Mouse (Mus musculus) layer of hippocampus, postnatal 10 days (tissue): ENCODE data around the gene Gfpt2. TPM values are rescaled to one million over a fixed set of nuclear protein-coding genes. Genes with fewer than 3 reads are reported as not detected.
"Not testable (repeated sequence)": the region's sequence is repeated elsewhere in the genome, so short reads cannot be mapped to it uniquely, and the experiment has no call there.

Experiments
- DNase-seq, 2 experiments: peaks; one replicate each; pipeline ENCODE4 v3.0.0; 2021; ENCODE audit warnings: low spot score in 2 of 2
- total RNA-seq, 2 experiments: library from RNA; stranded (reverse); gene quantifications; 2 replicates each; pipeline ENCODE4 v1.2.3; 2021

The Gfpt2 gene
- total RNA-seq, 2 experiments from 2014 or later, result 6.1 to 6.7 TPM

DNA sequence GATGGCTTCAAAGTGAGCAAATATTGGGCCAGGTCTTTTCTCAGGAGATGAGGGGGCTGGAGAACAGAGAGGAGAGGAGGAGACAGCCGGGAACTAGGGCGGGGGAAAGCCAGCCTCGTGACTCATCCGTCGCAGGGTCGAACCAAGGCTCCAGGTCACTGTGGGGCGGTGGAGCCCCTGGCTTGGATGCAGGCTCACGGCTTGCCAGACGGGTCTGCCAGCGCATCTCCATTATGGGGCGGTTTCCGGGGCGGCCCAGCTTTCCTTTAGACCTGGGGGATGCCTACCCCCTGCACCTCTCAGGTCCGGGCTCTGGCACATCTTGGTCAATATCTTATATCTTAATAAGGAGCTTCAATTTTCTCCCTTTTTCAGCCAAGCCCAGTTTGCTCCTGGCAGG lies 847 bp upstream of the Gfpt2 start:
- no peak for DNase-seq

DNA sequence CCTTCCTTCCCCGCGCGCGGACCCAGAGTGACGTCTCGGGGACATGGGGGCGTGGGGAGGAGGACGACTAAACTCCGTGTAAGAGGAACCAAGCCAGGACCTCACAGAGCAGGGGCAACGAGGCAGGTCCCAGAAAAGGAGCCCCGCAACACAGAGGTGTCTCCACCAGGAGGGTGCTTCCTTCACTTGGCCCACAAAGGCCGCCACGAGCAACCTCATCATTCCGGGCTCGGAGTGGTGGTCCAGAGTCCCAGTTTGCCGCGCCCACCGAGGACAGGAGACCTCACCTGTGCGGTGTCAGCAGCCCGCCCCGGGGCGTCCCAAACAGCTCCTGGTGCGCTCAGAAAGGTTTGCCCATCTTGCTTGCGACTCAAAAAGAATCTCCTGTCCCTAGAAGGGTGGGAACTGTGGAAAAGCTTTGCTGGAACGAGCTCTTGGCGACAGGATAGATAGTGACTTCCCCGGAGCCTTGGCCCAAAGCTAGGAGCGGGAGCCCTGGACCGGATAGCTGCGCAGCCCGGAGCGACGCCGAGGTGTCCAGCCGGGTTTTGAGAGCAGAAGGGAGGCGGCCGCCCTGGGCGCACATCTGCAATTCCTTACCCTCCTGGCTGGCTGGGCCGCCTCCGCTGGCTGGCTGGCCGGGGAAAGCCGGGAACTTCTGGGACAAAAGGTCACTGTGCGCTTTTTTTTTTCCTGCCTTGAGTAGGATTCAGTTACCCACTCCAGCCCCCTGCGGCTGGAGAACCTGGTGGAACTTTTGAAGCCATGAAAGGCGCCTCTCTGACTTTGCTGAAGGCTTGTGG lies 565 bp downstream of the Gfpt2 start:
- peak in 1 of 2 experiments; percentile 27 for DNase-seq

DNA sequence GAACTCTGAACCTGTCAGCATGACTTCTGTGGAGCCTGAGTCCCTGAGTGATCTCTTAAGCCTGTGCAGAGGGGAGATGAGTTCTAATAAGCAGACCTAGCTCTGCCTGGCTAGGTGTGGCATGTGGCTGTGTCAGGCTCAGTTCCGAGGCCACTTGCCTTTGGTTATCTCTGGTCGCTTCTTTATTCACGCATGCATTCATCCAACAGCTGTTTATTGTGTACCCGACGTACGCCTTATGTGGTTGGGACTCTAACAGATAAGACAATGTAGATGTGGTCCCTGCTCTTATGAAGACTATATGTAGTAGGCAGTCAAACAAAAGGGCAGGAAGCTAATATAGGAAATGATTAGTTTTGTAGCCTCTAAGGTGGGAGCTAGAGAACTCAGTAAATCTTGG lies 5.0 kb downstream of the Gfpt2 start:
- DNase-seq, result no peak

- peak in 1 of 2 experiments; percentile 27 for DNase-seq
Observed at GRCm38 (mm10) chr11:49801516-49801915, 7.5 kb downstream of the Gfpt2 start.

DNA sequence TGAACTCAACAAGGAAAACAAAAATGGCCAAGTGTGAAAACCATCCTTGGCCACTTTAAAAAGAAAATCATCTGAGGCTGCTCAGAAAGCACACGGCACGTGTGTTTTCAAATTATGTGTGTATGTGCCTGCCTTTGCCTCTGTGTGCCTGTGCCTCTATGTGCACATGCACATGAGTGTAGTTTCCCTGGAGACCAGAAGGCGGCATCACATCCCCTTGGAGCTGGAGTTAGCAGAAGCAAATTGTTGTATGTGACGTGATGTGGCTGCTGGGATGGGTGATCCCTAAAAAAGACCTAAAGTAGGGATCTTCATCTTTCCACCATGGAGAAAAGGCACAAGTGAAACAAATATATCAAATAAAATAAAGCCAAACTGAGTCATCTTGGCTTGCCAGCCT lies 9.8 kb downstream of the Gfpt2 start:
- DNase-seq, result no peak

DNA sequence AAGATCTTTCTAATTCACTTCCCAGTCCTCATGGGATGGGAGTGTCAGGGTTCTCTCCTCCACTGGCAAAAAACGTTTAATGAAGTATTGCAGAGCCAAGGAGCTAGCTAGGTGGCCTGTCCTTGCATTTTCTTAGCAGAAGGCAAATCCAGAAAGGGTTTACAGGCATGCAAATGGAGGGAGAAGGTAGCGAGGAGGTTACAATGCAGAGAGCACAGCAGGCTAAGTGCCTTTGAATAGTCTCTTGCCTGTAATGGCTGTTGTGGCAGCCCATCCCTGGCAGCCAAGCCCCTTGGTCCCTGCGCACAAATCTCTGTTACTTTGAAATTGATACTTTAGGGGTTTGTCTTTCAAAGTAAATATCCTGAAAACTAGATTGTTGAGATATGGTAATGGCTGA lies 12.2 kb downstream of the Gfpt2 start:
- DNase-seq, result no peak

- DNase-seq, result no peak
Observed at GRCm38 (mm10) chr11:49808946-49809345, 15.0 kb downstream of the Gfpt2 start.

- not testable (repeated sequence) for DNase-seq
Observed at GRCm38 (mm10) chr11:49810696-49811095, 16.7 kb downstream of the Gfpt2 start.

DNA sequence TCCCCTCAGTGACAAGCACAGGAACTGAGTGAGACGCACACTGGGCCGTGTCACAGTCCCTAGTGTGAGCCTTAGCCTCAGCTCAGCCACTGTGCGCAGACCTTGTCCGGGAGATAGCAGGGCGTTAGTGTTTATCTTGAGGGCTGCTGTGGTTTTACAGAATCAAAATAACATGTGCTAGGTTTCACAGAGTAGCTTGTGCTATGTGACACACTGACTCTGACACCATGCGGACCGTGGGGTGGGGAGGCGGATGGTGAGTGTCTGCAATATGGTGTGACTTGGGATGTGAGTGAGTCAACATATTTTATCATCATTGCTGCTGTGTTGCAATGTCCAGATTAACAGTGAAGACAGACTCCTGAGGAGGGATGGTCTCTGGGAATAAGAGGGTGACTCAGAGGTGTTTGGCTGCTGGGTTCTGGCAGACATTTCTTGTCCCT lies 17.1 kb downstream of the Gfpt2 start:
- no peak for DNase-seq

DNA sequence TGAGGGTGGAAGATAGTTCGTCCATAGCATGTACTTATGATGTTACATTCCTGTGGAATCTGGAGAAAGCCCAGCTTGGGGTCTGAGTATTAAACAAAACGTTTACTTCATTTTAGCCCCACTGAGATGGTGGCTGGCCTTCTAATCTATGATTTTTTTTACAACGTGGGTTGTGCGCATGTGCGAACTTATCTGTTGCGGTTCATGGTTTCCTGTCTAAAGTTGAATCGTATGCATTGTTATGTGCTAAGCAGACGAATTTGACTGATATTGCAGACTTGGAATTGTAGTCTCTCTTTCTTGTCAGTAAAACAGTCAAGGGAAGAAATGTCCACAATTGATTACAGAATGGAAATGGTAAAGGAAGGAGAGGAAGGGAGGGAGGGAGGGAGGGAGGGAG lies 17.9 kb downstream of the Gfpt2 start:
- no peak for DNase-seq

DNA sequence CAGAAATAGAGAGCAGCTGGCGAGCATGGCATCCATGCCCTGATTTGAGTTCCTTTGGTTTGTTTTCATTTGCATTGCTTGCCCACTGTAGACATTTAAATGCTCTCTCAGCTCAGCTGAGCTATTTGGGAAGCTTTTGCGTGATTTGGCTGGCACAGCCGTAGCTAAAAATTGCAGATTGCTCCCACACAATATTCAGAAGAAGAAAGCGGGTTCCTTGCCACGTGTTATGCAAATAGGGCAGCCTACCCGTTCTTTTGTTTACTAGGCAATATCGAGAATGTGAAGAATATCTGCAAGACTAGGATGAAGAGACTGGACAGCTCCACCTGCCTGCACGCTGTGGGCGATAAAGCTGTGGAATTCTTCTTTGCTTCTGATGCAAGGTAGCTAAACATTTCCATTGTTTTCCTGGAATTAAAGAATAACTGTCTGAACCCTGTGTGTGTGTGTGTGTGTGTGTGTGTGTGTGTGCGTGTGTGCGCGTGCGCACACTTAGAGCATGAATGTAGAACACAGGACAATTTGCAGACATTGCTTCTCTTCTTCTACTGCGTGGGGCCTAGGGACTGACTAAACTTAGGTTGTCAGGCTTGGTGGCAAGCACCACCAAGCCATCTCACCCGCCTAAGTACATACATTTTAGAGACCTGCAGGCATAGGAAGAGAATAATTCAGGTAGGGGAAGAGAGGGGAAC lies 25.0 kb downstream of the Gfpt2 start:
- peak; percentile 16 to 35 for DNase-seq

DNA sequence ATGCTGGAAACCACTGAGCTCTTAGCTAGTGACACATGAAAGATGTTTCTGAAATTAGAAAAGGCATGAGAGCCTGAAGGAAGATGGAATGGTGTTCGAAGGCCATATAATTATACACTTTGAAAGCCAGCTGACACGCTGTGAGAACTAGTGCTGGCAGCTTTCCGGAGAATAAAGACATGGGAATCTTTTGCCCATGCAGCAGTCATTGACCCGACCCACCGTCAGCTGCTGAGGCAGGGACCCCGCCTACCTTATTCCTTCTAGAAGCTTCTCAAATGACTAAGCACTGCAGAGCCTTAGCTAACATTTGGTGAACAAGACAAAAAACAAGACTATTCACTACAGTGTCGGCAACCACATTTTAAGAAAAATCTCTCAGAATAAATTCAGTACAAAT lies 25.7 kb downstream of the Gfpt2 start:
- DNase-seq, result no peak

DNA sequence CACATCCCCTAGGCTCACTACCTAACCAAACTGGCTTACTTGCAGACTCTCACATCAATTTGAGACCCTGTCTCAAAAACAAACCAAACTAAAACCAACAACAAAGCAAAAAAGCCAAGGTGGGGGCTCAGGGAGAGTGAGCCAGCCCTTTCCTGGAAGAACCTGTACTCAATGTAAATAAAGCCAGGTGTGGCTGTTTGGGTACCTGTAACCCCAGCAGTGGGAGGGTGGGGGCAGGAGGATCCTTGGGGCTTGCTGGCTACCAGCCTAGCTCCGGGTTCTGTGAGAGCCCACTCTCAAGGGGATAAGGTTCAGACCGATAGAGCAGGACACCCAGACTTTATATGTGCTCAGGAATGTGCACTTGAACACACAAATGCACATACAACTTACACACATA lies 26.9 kb downstream of the Gfpt2 start:
- no peak for DNase-seq

DNA sequence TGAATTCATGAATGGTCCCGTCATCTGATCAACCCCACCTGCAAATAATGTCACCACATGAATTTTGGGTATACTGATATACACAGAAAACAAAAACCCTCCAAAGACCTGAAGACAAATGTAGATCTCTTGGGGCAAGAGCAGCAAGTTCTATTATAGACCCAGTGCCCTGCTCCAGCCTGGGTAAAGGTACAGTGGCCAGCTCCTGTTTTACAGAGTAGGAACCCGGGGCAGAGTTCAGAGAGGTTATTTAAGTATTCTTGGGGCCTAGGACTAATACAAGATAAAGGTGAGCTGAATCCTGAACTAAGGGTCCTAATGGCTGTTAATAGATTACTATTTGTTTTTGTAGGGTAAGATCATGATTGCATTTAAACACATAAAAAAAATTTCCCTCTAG lies 27.6 kb downstream of the Gfpt2 start:
- no peak for DNase-seq

DNA sequence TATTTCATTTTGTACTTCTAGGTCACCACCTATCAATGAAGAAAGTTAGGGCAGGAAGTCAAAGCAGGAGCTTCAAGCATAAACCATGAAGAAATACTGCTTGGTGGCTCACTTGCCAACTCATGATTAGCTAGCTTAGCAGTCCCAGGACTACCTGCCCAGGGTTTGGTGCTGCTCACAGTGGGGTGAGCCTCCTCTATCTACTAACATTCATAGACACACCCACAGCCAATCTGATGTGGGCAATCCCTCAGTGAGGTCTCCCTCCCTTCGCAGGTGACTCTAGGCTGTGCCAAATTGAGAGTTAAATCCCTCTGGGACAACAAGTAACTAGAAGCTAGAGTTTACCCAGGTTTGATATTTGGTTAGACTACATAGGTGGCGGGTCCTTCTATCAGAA lies 28.4 kb downstream of the Gfpt2 start:
- no peak for DNase-seq

DNA sequence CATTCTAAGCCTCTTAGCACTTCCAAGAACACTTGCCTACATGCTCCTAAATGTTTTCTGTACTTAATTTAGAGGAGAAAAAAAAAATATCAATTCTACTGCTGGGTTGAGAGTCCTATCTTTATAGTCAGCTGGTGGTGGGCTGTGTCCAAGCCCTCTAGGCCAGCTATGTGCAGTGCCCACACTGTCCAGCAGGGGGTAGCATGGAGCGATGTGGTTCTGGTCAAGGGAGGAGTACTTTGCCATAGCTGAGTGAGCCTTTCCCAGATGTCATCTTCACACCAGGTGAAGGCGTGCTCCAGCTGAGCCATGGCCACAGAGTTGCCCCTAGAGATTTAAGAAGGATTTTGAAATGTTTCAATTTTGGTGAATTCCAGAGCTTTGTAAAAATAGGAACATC lies 30.9 kb downstream of the Gfpt2 start:
- peak; percentile 73 to 74 for DNase-seq

DNA sequence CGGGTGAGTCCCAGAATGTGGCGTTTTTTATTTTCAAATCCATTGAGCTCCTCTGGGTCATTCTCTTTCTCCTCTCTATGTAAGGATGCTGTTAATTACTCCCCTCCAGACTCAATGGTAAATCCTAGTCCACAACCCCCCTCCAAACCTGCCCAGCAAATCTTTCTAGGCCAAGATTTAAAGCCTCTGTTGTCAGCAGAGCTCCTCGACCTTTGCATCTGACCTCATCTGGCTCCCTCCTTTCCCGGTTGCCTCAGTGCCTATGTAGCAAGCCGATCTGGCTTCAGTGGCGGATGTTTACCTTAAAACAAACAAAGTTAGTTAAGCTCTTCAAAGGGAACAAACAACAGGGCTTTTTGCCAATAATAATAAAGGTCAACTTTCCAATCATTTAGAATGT lies 33.3 kb downstream of the Gfpt2 start:
- DNase-seq, result no peak

DNA sequence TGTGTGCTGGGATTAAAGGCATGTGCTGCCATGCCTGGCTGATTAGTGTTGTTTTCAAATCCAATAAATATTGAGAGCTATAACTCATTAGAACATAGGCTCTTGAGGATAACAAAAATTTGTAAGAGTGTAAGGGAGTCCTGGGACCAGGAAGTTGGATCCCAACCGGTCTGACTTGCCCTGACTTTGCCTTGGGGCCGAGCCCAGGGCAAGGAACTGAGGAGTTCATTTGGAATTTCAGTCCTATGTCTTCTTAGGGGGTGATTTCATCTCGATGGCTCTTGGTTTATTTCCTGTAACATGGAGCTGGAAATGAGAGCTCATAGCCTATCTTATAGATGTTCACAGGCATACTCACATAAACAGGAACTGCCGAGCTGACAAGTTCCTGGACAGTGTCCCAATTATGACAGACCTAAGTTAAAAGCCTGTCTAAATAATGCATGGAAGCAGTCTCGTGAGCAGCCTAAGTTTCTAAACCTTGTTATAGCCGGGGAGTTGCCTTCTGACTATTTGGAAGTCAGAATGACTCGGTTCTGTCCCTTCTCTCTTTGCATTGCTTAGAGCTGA lies 35.3 kb downstream of the Gfpt2 start:
- DNase-seq, result no peak

- DNase-seq, result peak in 1 of 2 experiments; percentile 27
Observed at GRCm38 (mm10) chr11:49831980-49832379, 38.0 kb downstream of the Gfpt2 start.

GRCm38 (mm10) chr11:49832962-49833361 lies 39.0 kb downstream of the Gfpt2 start:
- no peak for DNase-seq

GRCm38 (mm10) chr11:49834248-49834647 lies 40.3 kb downstream of the Gfpt2 start:
- no peak for DNase-seq

GRCm38 (mm10) chr11:49835257-49835956 lies 41.4 kb downstream of the Gfpt2 start:
- no peak for DNase-seq
